Mouse (Mus musculus): ENCODE measurements around the gene Itpr1. TPM values are rescaled to one million over a fixed set of nuclear protein-coding genes. Genes with fewer than 3 reads are reported as not detected.
A peak's percentile ranks its signal among the peaks of the same experiment; 100 is the strongest.

Gene Itpr1
- polyA plus RNA-seq, 1 experiment from 2014 or later, result 15.7 TPM

GRCm38 (mm10) chr6:108374019-108374418, 161.1 kb downstream of the Itpr1 start:
- 67% methylated on average over 7 of the region's 7 CpGs for WGBS
- Histone ChIP-seq H3K36me3 (ENCODE audit: insufficient read depth) (peaks cover 22% of the 10 kb centered on the region; the same call in 1 of the 2 replicates), H3K9ac (no peak overlapping the region), H3K9me3 (ENCODE audit: low read depth, low read length) (no peaks in the 10 kb centered on the region), H3K4me1 (ENCODE audit: insufficient read depth) (no peaks in the 10 kb centered on the region), H3K4me2 (no peak overlapping the region), H3K27ac (ENCODE audit: low read depth) (no peak overlapping the region), H3K4me3 (ENCODE audit: low read depth, low read length) (no peak overlapping the region), H3K27me3 (ENCODE audit: insufficient read depth, low read length) (no peaks in the 10 kb centered on the region)
- no peak for TF ChIP-seq CTCF (IDR thresholded peaks at IDR 0.05; ENCODE audit: low read depth)
- DNase-seq (no peak), ATAC-seq (ENCODE audit: insufficient read depth) (no peak)

DNA sequence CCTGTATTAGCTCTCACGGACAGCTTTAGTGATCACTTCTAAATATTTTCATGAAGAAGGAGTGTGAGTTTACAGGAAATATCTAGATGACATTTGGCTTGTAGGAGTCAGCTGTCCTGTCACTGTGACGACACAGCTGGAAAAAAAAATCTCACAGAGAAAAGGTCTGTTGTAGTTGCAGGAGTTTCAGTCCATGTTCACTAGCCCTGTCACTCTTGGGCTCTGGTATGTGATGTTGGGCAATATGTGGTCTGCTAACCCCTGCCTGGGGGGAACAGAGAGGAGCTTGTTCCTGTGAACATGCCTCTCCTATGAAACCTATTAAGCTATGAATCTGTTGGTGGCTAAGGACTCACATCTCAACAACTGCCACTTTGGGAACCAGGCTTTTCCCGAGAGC, 166.1 kb downstream of the Itpr1 start:
- Histone ChIP-seq H3K4me1 (ENCODE audit: insufficient read depth) (no peaks in the 10 kb centered on the region), H3K4me2 (no peak overlapping the region), H3K27ac (ENCODE audit: low read depth) (no peak overlapping the region), H3K9me3 (ENCODE audit: low read depth, low read length) (no peaks in the 10 kb centered on the region), H3K36me3 (ENCODE audit: insufficient read depth) (peaks cover 40% of the 10 kb centered on the region), H3K9ac (no peak overlapping the region), H3K4me3 (ENCODE audit: low read depth, low read length) (no peak overlapping the region), H3K27me3 (ENCODE audit: insufficient read depth, low read length) (no peaks in the 10 kb centered on the region)
- WGBS, result 52% methylated on average over 3 of the region's 3 CpGs
- no peak for TF ChIP-seq CTCF (IDR thresholded peaks at IDR 0.05; ENCODE audit: low read depth)
- DNase-seq (peak; percentile 18), ATAC-seq (ENCODE audit: insufficient read depth) (no peak; the same call in 1 of the 2 replicates)

- Histone ChIP-seq H3K36me3 (ENCODE audit: insufficient read depth) (peaks cover 46% of the 10 kb centered on the region), H3K4me2 (no peak overlapping the region), H3K9ac (no peak overlapping the region), H3K4me3 (ENCODE audit: low read depth, low read length) (no peak overlapping the region), H3K4me1 (ENCODE audit: insufficient read depth) (no peaks in the 10 kb centered on the region), H3K27me3 (ENCODE audit: insufficient read depth, low read length) (no peaks in the 10 kb centered on the region), H3K9me3 (ENCODE audit: low read depth, low read length) (no peaks in the 10 kb centered on the region), H3K27ac (ENCODE audit: low read depth) (no peak overlapping the region)
- no peak for DNase-seq
- no peak for ATAC-seq (ENCODE audit: insufficient read depth)
- WGBS, result 60% methylated on average over 2 of the region's 2 CpGs
- no peak for TF ChIP-seq CTCF (IDR thresholded peaks at IDR 0.05; ENCODE audit: low read depth)
Observed at GRCm38 (mm10) chr6:108380209-108380608, 167.3 kb downstream of the Itpr1 start.

DNA sequence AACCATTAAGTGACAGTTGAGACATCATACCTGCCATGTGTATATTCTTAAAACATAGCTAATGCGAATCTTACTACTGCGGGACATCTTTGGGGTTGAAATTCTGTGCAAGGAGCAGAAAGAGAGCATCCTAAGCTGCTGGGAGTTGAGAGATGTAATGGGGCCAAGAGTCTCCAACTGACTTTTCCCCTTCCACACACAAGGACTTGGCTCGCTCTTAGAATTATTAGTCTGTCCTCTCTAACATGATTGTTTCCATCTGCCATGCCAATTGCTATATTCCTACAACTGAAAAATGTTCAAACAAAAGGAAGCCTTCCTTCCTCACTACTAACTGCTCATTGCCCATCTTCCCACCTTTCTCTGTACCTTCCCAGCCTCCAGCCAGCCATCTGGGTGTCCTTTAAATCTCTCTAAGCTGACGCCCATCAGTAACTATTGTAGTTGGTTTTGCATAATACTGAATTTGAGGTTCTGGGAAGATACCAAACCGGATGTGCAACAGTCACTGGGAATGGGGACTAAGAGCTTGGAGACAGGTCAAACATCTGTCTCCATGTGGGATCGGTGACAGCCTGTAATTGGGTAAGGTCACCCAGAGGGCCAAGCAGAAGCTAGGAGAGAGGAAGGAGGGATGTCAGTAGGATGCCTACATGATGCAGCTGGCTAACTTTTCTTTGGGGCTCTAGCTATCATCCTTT, 177.9 kb downstream of the Itpr1 start:
- peak; percentile 44 for DNase-seq
- Histone ChIP-seq H3K36me3 (ENCODE audit: insufficient read depth) (peaks cover 45% of the 10 kb centered on the region), H3K4me2 (no peak overlapping the region), H3K27me3 (ENCODE audit: insufficient read depth, low read length) (no peaks in the 10 kb centered on the region), H3K9me3 (ENCODE audit: low read depth, low read length) (no peaks in the 10 kb centered on the region), H3K9ac (no peak overlapping the region), H3K27ac (ENCODE audit: low read depth) (no peak overlapping the region), H3K4me1 (ENCODE audit: insufficient read depth) (no peaks in the 10 kb centered on the region), H3K4me3 (ENCODE audit: low read depth, low read length) (no peak overlapping the region)
- WGBS, result 57% methylated on average over 6 of the region's 6 CpGs
- peak; percentile 58; the same call in 1 of the 2 replicates for ATAC-seq (ENCODE audit: insufficient read depth)
- no peak for TF ChIP-seq CTCF (IDR thresholded peaks at IDR 0.05; ENCODE audit: low read depth)

GRCm38 (mm10) chr6:108393131-108393530, 180.2 kb downstream of the Itpr1 start:
- H3K27me3 ChIP-seq (ENCODE audit: insufficient read depth, low read length), result no peaks in the 10 kb centered on the region
- H3K4me3 ChIP-seq (ENCODE audit: low read depth, low read length), result no peak overlapping the region
- 44% methylated on average over 8 of the region's 8 CpGs for WGBS

GRCm38 (mm10) chr6:108397956-108398355, 185.1 kb downstream of the Itpr1 start:
- 89% methylated on average over 3 of the region's 3 CpGs for WGBS
- no peak overlapping the region for H3K27ac ChIP-seq (ENCODE audit: low read depth)
- TF ChIP-seq CTCF (IDR thresholded peaks at IDR 0.05; ENCODE audit: low read depth), result no peak
- ATAC-seq (ENCODE audit: insufficient read depth) (no peak), DNase-seq (no peak)
- no peak overlapping the region for H3K4me2 ChIP-seq
- no peak overlapping the region for H3K4me3 ChIP-seq (ENCODE audit: low read depth, low read length)
- H3K9me3 ChIP-seq (ENCODE audit: low read depth, low read length), result no peaks in the 10 kb centered on the region
- H3K36me3 ChIP-seq (ENCODE audit: insufficient read depth), result peaks cover 57% of the 10 kb centered on the region
- H3K4me1 ChIP-seq (ENCODE audit: insufficient read depth), result no peaks in the 10 kb centered on the region
- H3K9ac ChIP-seq, result no peak overlapping the region
- H3K27me3 ChIP-seq (ENCODE audit: insufficient read depth, low read length), result no peaks in the 10 kb centered on the region

More at GRCm38 (mm10) chr6:108393131-108393530, 180.2 kb downstream of the Itpr1 start:
- Histone ChIP-seq H3K36me3 (ENCODE audit: insufficient read depth) (peaks cover 45% of the 10 kb centered on the region), H3K9me3 (ENCODE audit: low read depth, low read length) (no peaks in the 10 kb centered on the region), H3K4me1 (ENCODE audit: insufficient read depth) (no peaks in the 10 kb centered on the region), H3K9ac (no peak overlapping the region), H3K4me2 (no peak overlapping the region), H3K27ac (ENCODE audit: low read depth) (no peak overlapping the region)
- ATAC-seq (ENCODE audit: insufficient read depth) (peak; percentile 73), DNase-seq (peak; percentile 60)
- TF ChIP-seq CTCF (IDR thresholded peaks at IDR 0.05; ENCODE audit: low read depth), result no peak

DNA sequence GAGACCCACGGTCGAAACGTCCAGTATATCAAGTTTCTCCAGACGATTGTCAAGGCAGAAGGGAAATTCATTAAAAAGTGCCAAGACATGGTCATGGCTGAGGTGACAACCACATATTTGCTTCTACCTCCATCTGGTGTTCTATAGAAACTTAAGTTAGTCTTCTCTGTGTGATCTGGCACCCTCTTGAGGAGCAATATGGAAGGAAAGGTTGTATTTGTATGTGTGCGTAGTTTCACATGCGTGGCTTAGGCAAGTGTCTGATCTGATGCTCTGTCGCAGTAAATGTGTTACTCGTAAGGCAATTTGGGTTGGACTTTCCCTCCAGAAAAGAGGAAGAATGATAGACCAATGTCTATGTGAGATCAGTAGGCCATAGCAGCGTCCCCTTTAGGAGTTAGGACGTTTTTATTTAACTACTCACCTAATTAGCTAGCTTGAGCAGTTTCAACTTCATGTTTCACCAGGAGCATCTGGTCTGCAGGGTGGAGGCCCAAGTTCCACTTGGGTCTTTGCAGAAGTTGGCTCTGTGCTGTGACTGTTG, 188.6 kb downstream of the Itpr1 start:
- H3K36me3 ChIP-seq (ENCODE audit: insufficient read depth), result peaks cover 48% of the 10 kb centered on the region
- ATAC-seq (ENCODE audit: insufficient read depth), result no peak
- peak; percentile 34 for DNase-seq

More for the DNA sequence above, 188.6 kb downstream of the Itpr1 start:
- Histone ChIP-seq H3K27ac (ENCODE audit: low read depth) (no peak overlapping the region), H3K9me3 (ENCODE audit: low read depth, low read length) (no peaks in the 10 kb centered on the region), H3K9ac (no peak overlapping the region), H3K4me1 (ENCODE audit: insufficient read depth) (no peaks in the 10 kb centered on the region), H3K27me3 (ENCODE audit: insufficient read depth, low read length) (no peaks in the 10 kb centered on the region), H3K4me3 (ENCODE audit: low read depth, low read length) (no peak overlapping the region), H3K4me2 (no peak overlapping the region)
- 86% methylated on average over 10 of the region's 10 CpGs for WGBS
- peak; percentile 39; the same call in 1 of the 2 replicates for TF ChIP-seq CTCF (IDR thresholded peaks at IDR 0.05; ENCODE audit: low read depth)
